Mouse (Mus musculus) cerebellum, postnatal 4 days (tissue): ENCODE results near the gene Antxr2.

Experiments
- DNase-seq, 2 experiments: peaks; one replicate each; pipeline ENCODE4 v3.0.0; 2022; ENCODE audit warnings: low spot score in 2 of 2, mixed read lengths in 1 of 2

The Antxr2 gene

GRCm38 (mm10) chr5:97837333-97837732, 193.5 kb downstream of the Antxr2 start:
- no peak for DNase-seq

GRCm38 (mm10) chr5:97835418-97835817, 195.4 kb downstream of the Antxr2 start:
- DNase-seq = no peak

GRCm38 (mm10) chr5:97834770-97835169, 196.1 kb downstream of the Antxr2 start:
- DNase-seq = no peak
